Mouse (Mus musculus): Measurements from ENCODE around the gene Rtn1. TPM values are rescaled to one million over a fixed set of nuclear protein-coding genes. Genes with fewer than 3 reads are reported as not detected.

Rtn1 gene
- polyA plus RNA-seq, 1 experiment from 2014 or later = 8.4 TPM

GRCm38 (mm10) chr12:72324210-72324871 is 84.5 kb downstream of the Rtn1 start:
- H3K27me3 ChIP-seq (ENCODE audit: control insufficient read depth, insufficient read depth, low read length) = no peaks in the 10 kb centered on the region
- DNase-seq (ENCODE audit: low spot score) (no peak), ATAC-seq (ENCODE audit: insufficient number of reproducible peaks, low FRiP score, low TSS enrichment, low read depth) (no peak)
- no peaks in the 10 kb centered on the region for H3K9me3 ChIP-seq (ENCODE audit: control insufficient read depth, low read length)
- H3K27ac ChIP-seq (replicated peaks; ENCODE audit: low read depth, low read length) = no peak overlapping the region
- no peaks in the 10 kb centered on the region for H3K4me1 ChIP-seq (ENCODE audit: control insufficient read depth, insufficient read depth, low read length)
- H3K4me3 ChIP-seq (ENCODE audit: low read depth, low read length) = no peak overlapping the region
- no peaks in the 10 kb centered on the region for H3K36me3 ChIP-seq (ENCODE audit: control insufficient read depth, insufficient read depth, low read length)
- H3K9ac ChIP-seq (ENCODE audit: low read length) = no peak overlapping the region
- H3K4me2 ChIP-seq (ENCODE audit: low read depth, severe bottlenecking) = no peak overlapping the region
- 87% methylated on average over 10 of the region's 10 CpGs for WGBS

GRCm38 (mm10) chr12:72323778-72324177 is 85.1 kb downstream of the Rtn1 start:
- 86% methylated on average over 4 of the region's 4 CpGs for whole genome bisulfite sequencing
- Histone ChIP-seq H3K4me1 (ENCODE audit: control insufficient read depth, insufficient read depth, low read length) (no peaks in the 10 kb centered on the region), H3K9ac (ENCODE audit: low read length) (no peak overlapping the region), H3K4me2 (ENCODE audit: low read depth, severe bottlenecking) (no peak overlapping the region), H3K9me3 (ENCODE audit: control insufficient read depth, low read length) (no peaks in the 10 kb centered on the region), H3K27me3 (ENCODE audit: control insufficient read depth, insufficient read depth, low read length) (no peaks in the 10 kb centered on the region), H3K27ac (replicated peaks; ENCODE audit: low read depth, low read length) (no peak overlapping the region), H3K4me3 (ENCODE audit: low read depth, low read length) (no peak overlapping the region), H3K36me3 (ENCODE audit: control insufficient read depth, insufficient read depth, low read length) (no peaks in the 10 kb centered on the region)
- DNase-seq (ENCODE audit: low spot score) (no peak), ATAC-seq (ENCODE audit: insufficient number of reproducible peaks, low FRiP score, low TSS enrichment, low read depth) (no peak)

- Histone ChIP-seq H3K4me2 (ENCODE audit: low read depth, severe bottlenecking) (no peak overlapping the region), H3K27ac (replicated peaks; ENCODE audit: low read depth, low read length) (no peak overlapping the region), H3K36me3 (ENCODE audit: control insufficient read depth, insufficient read depth, low read length) (no peaks in the 10 kb centered on the region), H3K27me3 (ENCODE audit: control insufficient read depth, insufficient read depth, low read length) (no peaks in the 10 kb centered on the region), H3K9me3 (ENCODE audit: control insufficient read depth, low read length) (no peaks in the 10 kb centered on the region), H3K4me3 (ENCODE audit: low read depth, low read length) (no peak overlapping the region), H3K4me1 (ENCODE audit: control insufficient read depth, insufficient read depth, low read length) (no peaks in the 10 kb centered on the region), H3K9ac (ENCODE audit: low read length) (no peak overlapping the region)
- 72% methylated on average over 15 of the region's 15 CpGs for WGBS
- DNase-seq (ENCODE audit: low spot score) (no peak), ATAC-seq (ENCODE audit: insufficient number of reproducible peaks, low FRiP score, low TSS enrichment, low read depth) (no peak)
Measured at GRCm38 (mm10) chr12:72315732-72316465, 93.0 kb downstream of the Rtn1 start.

DNA sequence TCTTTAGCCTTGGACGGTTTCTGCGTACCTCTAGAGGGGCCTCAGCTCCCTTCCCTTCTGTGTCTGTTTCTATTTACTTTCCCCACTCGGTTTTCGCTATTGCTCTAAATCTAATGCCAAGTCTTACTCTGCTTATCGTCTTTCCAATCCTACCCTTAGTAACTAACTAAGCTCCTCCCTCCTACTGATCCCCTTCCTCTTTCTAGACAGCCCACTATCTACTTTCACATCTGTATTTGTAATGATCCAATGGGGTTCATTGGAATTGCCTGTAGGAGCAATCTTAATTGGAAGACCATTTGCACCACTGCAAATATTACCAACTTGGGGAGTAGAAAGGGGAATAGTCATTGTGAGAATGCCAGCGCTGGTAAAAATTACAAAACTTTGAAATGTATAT is 98.0 kb downstream of the Rtn1 start:
- Histone ChIP-seq H3K4me3 (ENCODE audit: low read depth, low read length) (no peak overlapping the region), H3K9ac (ENCODE audit: low read length) (no peak overlapping the region), H3K27me3 (ENCODE audit: control insufficient read depth, insufficient read depth, low read length) (no peaks in the 10 kb centered on the region), H3K27ac (replicated peaks; ENCODE audit: low read depth, low read length) (no peak overlapping the region), H3K9me3 (ENCODE audit: control insufficient read depth, low read length) (no peaks in the 10 kb centered on the region), H3K36me3 (ENCODE audit: control insufficient read depth, insufficient read depth, low read length) (no peaks in the 10 kb centered on the region), H3K4me2 (ENCODE audit: low read depth, severe bottlenecking) (no peak overlapping the region), H3K4me1 (ENCODE audit: control insufficient read depth, insufficient read depth, low read length) (no peaks in the 10 kb centered on the region)
- ATAC-seq (ENCODE audit: insufficient number of reproducible peaks, low FRiP score, low TSS enrichment, low read depth) (no peak), DNase-seq (ENCODE audit: low spot score) (no peak)
- WGBS = 85% methylated on average over 6 of the region's 6 CpGs

DNA sequence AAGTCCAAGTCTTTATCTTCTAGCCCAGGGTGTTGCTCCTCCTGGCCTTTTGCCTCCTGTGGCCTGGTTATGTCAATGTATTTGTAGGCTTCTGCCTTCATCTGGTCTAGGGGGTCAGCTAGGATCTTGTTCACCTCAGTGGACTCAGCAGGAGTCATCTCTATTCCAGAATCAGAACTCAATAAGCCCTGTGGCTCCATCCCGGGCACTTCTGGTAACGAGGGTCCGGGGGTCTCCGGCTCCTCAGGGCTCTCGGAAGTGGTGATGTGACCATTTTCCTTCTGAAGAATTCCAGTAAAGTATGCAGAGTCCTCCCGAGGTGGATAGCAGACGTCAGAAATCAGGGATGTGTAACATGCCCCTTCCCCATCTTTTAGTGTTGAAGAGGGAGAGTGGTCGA is 100.3 kb downstream of the Rtn1 start:
- ATAC-seq (ENCODE audit: insufficient number of reproducible peaks, low FRiP score, low TSS enrichment, low read depth) = no peak

GRCm38 (mm10) chr12:72306281-72306680 is 102.6 kb downstream of the Rtn1 start:
- ATAC-seq (ENCODE audit: insufficient number of reproducible peaks, low FRiP score, low TSS enrichment, low read depth) = no peak
- Histone ChIP-seq H3K4me1 (ENCODE audit: control insufficient read depth, insufficient read depth, low read length) (no peaks in the 10 kb centered on the region), H3K27me3 (ENCODE audit: control insufficient read depth, insufficient read depth, low read length) (no peaks in the 10 kb centered on the region), H3K9ac (ENCODE audit: low read length) (no peak overlapping the region), H3K9me3 (ENCODE audit: control insufficient read depth, low read length) (no peaks in the 10 kb centered on the region), H3K4me3 (ENCODE audit: low read depth, low read length) (no peak overlapping the region), H3K27ac (replicated peaks; ENCODE audit: low read depth, low read length) (no peak overlapping the region), H3K36me3 (ENCODE audit: control insufficient read depth, insufficient read depth, low read length) (no peaks in the 10 kb centered on the region), H3K4me2 (ENCODE audit: low read depth, severe bottlenecking) (no peak overlapping the region)
- DNase-seq (ENCODE audit: low spot score) = no peak
- WGBS = 88% methylated on average over 11 of the region's 11 CpGs

More for the DNA sequence above, 100.3 kb downstream of the Rtn1 start:
- Histone ChIP-seq H3K36me3 (ENCODE audit: control insufficient read depth, insufficient read depth, low read length) (no peaks in the 10 kb centered on the region), H3K4me1 (ENCODE audit: control insufficient read depth, insufficient read depth, low read length) (no peaks in the 10 kb centered on the region), H3K27ac (replicated peaks; ENCODE audit: low read depth, low read length) (no peak overlapping the region), H3K4me2 (ENCODE audit: low read depth, severe bottlenecking) (no peak overlapping the region), H3K9ac (ENCODE audit: low read length) (no peak overlapping the region), H3K27me3 (ENCODE audit: control insufficient read depth, insufficient read depth, low read length) (no peaks in the 10 kb centered on the region), H3K9me3 (ENCODE audit: control insufficient read depth, low read length) (no peaks in the 10 kb centered on the region), H3K4me3 (ENCODE audit: low read depth, low read length) (no peak overlapping the region)
- no peak for DNase-seq (ENCODE audit: low spot score)
- WGBS = 86% methylated on average over 8 of the region's 8 CpGs

- Histone ChIP-seq H3K9ac (ENCODE audit: low read length) (no peak overlapping the region), H3K4me1 (ENCODE audit: control insufficient read depth, insufficient read depth, low read length) (no peaks in the 10 kb centered on the region), H3K4me3 (ENCODE audit: low read depth, low read length) (no peak overlapping the region), H3K9me3 (ENCODE audit: control insufficient read depth, low read length) (no peaks in the 10 kb centered on the region), H3K27me3 (ENCODE audit: control insufficient read depth, insufficient read depth, low read length) (no peaks in the 10 kb centered on the region), H3K27ac (replicated peaks; ENCODE audit: low read depth, low read length) (no peak overlapping the region), H3K36me3 (ENCODE audit: control insufficient read depth, insufficient read depth, low read length) (no peaks in the 10 kb centered on the region), H3K4me2 (ENCODE audit: low read depth, severe bottlenecking) (no peak overlapping the region)
- ATAC-seq (ENCODE audit: insufficient number of reproducible peaks, low FRiP score, low TSS enrichment, low read depth) (no peak), DNase-seq (ENCODE audit: low spot score) (no peak)
- 65% methylated on average over 5 of the region's 5 CpGs for WGBS
Measured at GRCm38 (mm10) chr12:72305421-72305820, 103.4 kb downstream of the Rtn1 start.

DNA sequence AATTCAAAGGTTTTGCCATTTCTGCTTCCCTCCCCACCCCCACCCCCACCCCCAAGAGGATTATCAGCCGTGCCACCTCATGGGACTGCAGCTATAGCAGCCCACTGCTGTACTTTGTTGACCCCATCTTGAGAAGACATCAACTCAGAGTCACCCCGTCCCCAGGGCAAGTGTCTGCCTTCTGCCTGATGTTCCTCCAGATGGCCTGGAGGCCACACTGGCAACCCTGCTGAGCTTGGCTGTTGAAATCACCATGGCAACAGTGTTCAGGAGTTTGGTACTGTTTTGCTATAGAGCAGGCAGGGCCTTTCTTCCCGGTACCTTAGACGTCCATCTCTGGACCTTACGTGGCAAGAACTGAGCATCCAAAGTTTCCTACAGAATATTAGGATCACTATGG is 103.9 kb downstream of the Rtn1 start:
- Histone ChIP-seq H3K9ac (ENCODE audit: low read length) (no peak overlapping the region), H3K27me3 (ENCODE audit: control insufficient read depth, insufficient read depth, low read length) (no peaks in the 10 kb centered on the region), H3K36me3 (ENCODE audit: control insufficient read depth, insufficient read depth, low read length) (no peaks in the 10 kb centered on the region), H3K4me2 (ENCODE audit: low read depth, severe bottlenecking) (no peak overlapping the region), H3K9me3 (ENCODE audit: control insufficient read depth, low read length) (no peaks in the 10 kb centered on the region), H3K27ac (replicated peaks; ENCODE audit: low read depth, low read length) (no peak overlapping the region), H3K4me1 (ENCODE audit: control insufficient read depth, insufficient read depth, low read length) (no peaks in the 10 kb centered on the region), H3K4me3 (ENCODE audit: low read depth, low read length) (no peak overlapping the region)
- ATAC-seq (ENCODE audit: insufficient number of reproducible peaks, low FRiP score, low TSS enrichment, low read depth) = no peak
- 55% methylated on average over 5 of the region's 5 CpGs for WGBS
- no peak for DNase-seq (ENCODE audit: low spot score)
